Mouse (Mus musculus): Measurements from ENCODE around the gene Wnk4.

GRCm38 (mm10) chr11:101226065-101226701 is 34.2 kb upstream of the Wnk4 start, which contains the start of gene Ezh1:
- no peak for TF ChIP-seq GATA1 (IDR thresholded peaks at IDR 0.05; ENCODE audit: borderline replicate concordance, low read length)
- no peak for TF ChIP-seq FLI1 (IDR thresholded peaks at IDR 0.05; ENCODE audit: low read length)
